Mouse (Mus musculus) central nervous system, embryonic 11.5 days (tissue): Measurements from ENCODE around the gene Gm973. TPM values are rescaled to one million over a fixed set of nuclear protein-coding genes. Genes with fewer than 3 reads are reported as not detected.

Experiments
- polyA plus RNA-seq: library from polyadenylated mRNA; depleted of rRNA; stranded (reverse); fragments of >200 nt; gene quantifications from 2 replicates; pipeline ENCODE4 v1.2.3, GENCODE M21; 2012; rRNA removed

The Gm973 gene
- 2.0 and 5.4 TPM in 2 replicates for polyA plus RNA-seq

DNA sequence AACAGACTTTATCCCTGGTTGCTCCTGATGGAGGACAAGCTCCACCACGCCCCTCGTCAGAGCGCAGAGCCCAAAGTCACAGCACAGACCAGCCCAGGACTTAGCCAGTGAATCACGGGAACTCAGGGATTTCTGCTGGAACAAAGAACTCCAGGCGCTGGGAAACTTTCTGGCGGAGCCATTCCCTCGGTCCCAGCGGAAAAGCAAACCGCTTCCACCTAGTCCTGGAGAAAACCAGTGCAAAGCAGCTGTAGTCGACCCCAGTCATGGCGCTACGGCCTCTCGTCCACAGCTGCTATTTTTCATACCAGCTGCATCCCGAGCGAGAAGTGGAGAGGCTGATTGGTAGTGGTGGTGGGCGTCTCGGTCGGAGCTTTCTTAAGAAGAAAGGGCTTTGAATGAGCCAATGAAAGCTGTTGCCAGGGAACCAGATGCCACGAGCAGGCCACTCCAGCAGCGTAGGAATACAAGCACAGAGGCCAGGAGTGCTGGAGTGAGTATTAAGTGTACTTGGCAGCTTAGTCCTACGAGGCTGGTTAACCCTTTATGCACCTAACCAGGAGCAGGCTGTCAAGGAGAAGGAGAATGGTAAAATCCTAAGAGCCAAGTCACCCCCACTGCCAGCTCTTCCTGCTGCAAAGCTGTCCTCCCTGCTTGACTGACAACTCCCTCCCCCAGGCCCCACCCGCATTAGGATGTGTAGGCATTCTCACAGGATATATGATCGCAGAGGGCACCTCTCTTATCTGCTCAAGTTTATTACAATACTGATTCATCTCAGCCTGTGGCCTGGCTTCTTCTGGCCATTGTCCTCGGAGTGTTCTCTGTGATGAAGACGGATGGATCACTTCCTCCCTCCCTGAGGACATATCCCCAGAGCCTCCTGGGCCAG, at the start of gene Gm973:
Gene Gm973, plus strand, starts transcription at position 239 of the 892 bp plus-strand sequence.

GRCm38 (mm10) chr1:59482331-59482695, 33.8 kb upstream of the Gm973 start, which contains the start of gene Fzd7:
Gene Fzd7, plus strand, starts transcription at chr1:59482424.

GRCm38 (mm10) chr1:59670641-59671168, 154.6 kb downstream of the Gm973 start, which contains the start of gene Sumo1:
Gene Sumo1, minus strand, starts transcription at chr1:59670834.

GRCm38 (mm10) chr1:59684819-59685755, 169.0 kb downstream of the Gm973 start, which contains the start of gene Nop58:
Gene Nop58, plus strand, starts transcription at chr1:59684971.

Other genes starting within 250 kb of the Gm973 start
- 18.7 and 26.8 TPM in 2 replicates for gene Fzd7, start 33.8 kb upstream of the Gm973 start, polyA plus RNA-seq
- gene Sumo1, start 154.6 kb downstream of the Gm973 start, polyA plus RNA-seq = 157 and 211 TPM in 2 replicates
- gene Nop58, start 168.7 kb downstream of the Gm973 start, polyA plus RNA-seq = 194 and 352 TPM in 2 replicates
- gene Bmpr2, start 247.1 kb downstream of the Gm973 start, polyA plus RNA-seq = 8.2 and 19.1 TPM in 2 replicates